Mouse (Mus musculus) megakaryocyte, embryonic 14.5 days (primary cell): ENCODE measurements at regions not wholly inside any gene's neighbourhood (a gene's known extent, or its start where the extent isn't known, plus 50 kb on each side); places are given as distances from the start of the nearest gene placed in this dataset.

Source experiments
- H3K27me3 ChIP-seq: replicated peaks from 2 replicates; pipeline ENCODE3; 2012; ENCODE audit warnings: inconsistent platforms
- H3K36me3 ChIP-seq: replicated peaks from 2 replicates; pipeline ENCODE3; 2012; ENCODE audit warnings: low read length, inconsistent platforms, mixed read lengths
- H3K4me1 ChIP-seq: 2 replicates; pipeline ENCODE4 v1.6.1; 2012; ENCODE audit warnings: inconsistent platforms
- H3K4me3 ChIP-seq: replicated peaks from 2 replicates; pipeline ENCODE3; 2012; ENCODE audit warnings: moderate library complexity, mild to moderate bottlenecking, inconsistent platforms
- H3K9me3 ChIP-seq: 2 replicates; pipeline ENCODE4 v1.6.1; 2012; ENCODE audit warnings: inconsistent platforms
- FLI1 ChIP-seq: IDR thresholded peaks from 2 replicates; pipeline ENCODE4 v1.6.1; 2012; ENCODE audit warnings: low read length, inconsistent platforms, mixed read lengths
- GATA1 ChIP-seq: IDR thresholded peaks from 3 replicates; pipeline ENCODE4 v1.6.1; 2012; ENCODE audit warnings: mixed read lengths, low read length, inconsistent platforms, borderline replicate concordance

- no peaks in the 10 kb centered on the region for H3K36me3 ChIP-seq
- no peaks in the 10 kb centered on the region for H3K4me1 ChIP-seq
- TF ChIP-seq GATA1, result no peak
- no peak for TF ChIP-seq FLI1
- H3K9me3 ChIP-seq, result no peaks in the 10 kb centered on the region
- H3K27me3 ChIP-seq, result no peaks in the 10 kb centered on the region
- no peak overlapping the region for H3K4me3 ChIP-seq
Measured at GRCm38 (mm10) chr5:45154936-45155335, 295.1 kb downstream of the Qdpr start.

GRCm38 (mm10) chr5:45144186-45144585 lies 305.9 kb downstream of the Qdpr start:
- no peak for TF ChIP-seq FLI1
- TF ChIP-seq GATA1, result no peak
- Histone ChIP-seq H3K36me3 (no peaks in the 10 kb centered on the region), H3K9me3 (no peaks in the 10 kb centered on the region), H3K4me3 (no peak overlapping the region), H3K4me1 (no peaks in the 10 kb centered on the region), H3K27me3 (no peaks in the 10 kb centered on the region)

- H3K27me3 ChIP-seq, result no peaks in the 10 kb centered on the region
- no peak for TF ChIP-seq GATA1
- TF ChIP-seq FLI1, result no peak
- no peaks in the 10 kb centered on the region for H3K36me3 ChIP-seq
- no peak overlapping the region for H3K4me3 ChIP-seq
- no peaks in the 10 kb centered on the region for H3K4me1 ChIP-seq
- 0 out of 2 replicates have a peak, but pooled peaks cover 3% of the 10 kb centered on the region for H3K9me3 ChIP-seq
Measured at GRCm38 (mm10) chr5:45137198-45137973, 312.6 kb downstream of the Qdpr start.

GRCm38 (mm10) chr5:45136696-45137095 lies 313.3 kb downstream of the Qdpr start:
- TF ChIP-seq GATA1 (no peak), FLI1 (no peak)
- Histone ChIP-seq H3K4me3 (no peak overlapping the region), H3K9me3 (0 out of 2 replicates have a peak, but pooled peaks cover 3% of the 10 kb centered on the region), H3K27me3 (no peaks in the 10 kb centered on the region), H3K4me1 (no peaks in the 10 kb centered on the region), H3K36me3 (no peaks in the 10 kb centered on the region)

- no peak for TF ChIP-seq FLI1
- TF ChIP-seq GATA1, result no peak
- Histone ChIP-seq H3K27me3 (no peaks in the 10 kb centered on the region), H3K36me3 (no peaks in the 10 kb centered on the region), H3K4me3 (no peak overlapping the region), H3K9me3 (no peaks in the 10 kb centered on the region), H3K4me1 (no peaks in the 10 kb centered on the region)
Measured at GRCm38 (mm10) chr5:45127971-45128370, 322.1 kb downstream of the Qdpr start.

- Histone ChIP-seq H3K27me3 (no peaks in the 10 kb centered on the region), H3K4me3 (no peak overlapping the region), H3K9me3 (no peaks in the 10 kb centered on the region), H3K4me1 (no peaks in the 10 kb centered on the region), H3K36me3 (no peaks in the 10 kb centered on the region)
- TF ChIP-seq GATA1, result no peak
- TF ChIP-seq FLI1, result no peak
Measured at GRCm38 (mm10) chr5:45121751-45122280, 322.3 kb upstream of the Ldb2 start.

GRCm38 (mm10) chr5:45119757-45120156 lies 320.3 kb upstream of the Ldb2 start:
- Histone ChIP-seq H3K4me1 (no peaks in the 10 kb centered on the region), H3K4me3 (no peak overlapping the region), H3K9me3 (0 out of 2 replicates have a peak, but pooled peaks cover 3% of the 10 kb centered on the region), H3K27me3 (no peaks in the 10 kb centered on the region), H3K36me3 (no peaks in the 10 kb centered on the region)
- TF ChIP-seq FLI1 (no peak), GATA1 (no peak)

GRCm38 (mm10) chr5:45111246-45111645 lies 311.8 kb upstream of the Ldb2 start:
- TF ChIP-seq GATA1 (no peak), FLI1 (no peak)

GRCm38 (mm10) chr5:45110797-45111196 lies 311.3 kb upstream of the Ldb2 start:
- TF ChIP-seq FLI1, result no peak
- TF ChIP-seq GATA1, result no peak
- no peaks in the 10 kb centered on the region for H3K4me1 ChIP-seq
- 0 out of 2 replicates have a peak, but pooled peaks cover 3% of the 10 kb centered on the region for H3K9me3 ChIP-seq
- H3K27me3 ChIP-seq, result no peaks in the 10 kb centered on the region
- H3K4me3 ChIP-seq, result no peak overlapping the region
- no peaks in the 10 kb centered on the region for H3K36me3 ChIP-seq

More at GRCm38 (mm10) chr5:45111246-45111645, 311.8 kb upstream of the Ldb2 start:
- H3K4me3 ChIP-seq, result no peak overlapping the region
- 0 out of 2 replicates have a peak, but pooled peaks cover 3% of the 10 kb centered on the region for H3K9me3 ChIP-seq
- no peaks in the 10 kb centered on the region for H3K27me3 ChIP-seq
- H3K4me1 ChIP-seq, result no peaks in the 10 kb centered on the region
- no peaks in the 10 kb centered on the region for H3K36me3 ChIP-seq

GRCm38 (mm10) chr5:45105236-45105816 lies 305.8 kb upstream of the Ldb2 start:
- no peaks in the 10 kb centered on the region for H3K36me3 ChIP-seq
- 0 out of 2 replicates have a peak, but pooled peaks cover 6% of the 10 kb centered on the region for H3K9me3 ChIP-seq
- H3K4me1 ChIP-seq, result no peaks in the 10 kb centered on the region
- TF ChIP-seq GATA1, result no peak
- no peak for TF ChIP-seq FLI1
- no peak overlapping the region for H3K4me3 ChIP-seq
- no peaks in the 10 kb centered on the region for H3K27me3 ChIP-seq
